Mouse (Mus musculus) forebrain, embryonic 14.5 days (tissue): Measurements from ENCODE around the gene E2f6. TPM values are rescaled to one million over a fixed set of nuclear protein-coding genes. Genes with fewer than 3 reads are reported as not detected.

Experiments
- ATAC-seq: fragments of 200-750 bp; cut with Nextera tagmentation; 2 replicates; pipeline ENCODE4 v1.8.0; 2017; ENCODE audit warnings: mild to moderate bottlenecking, moderate library complexity
- DNase-seq: peaks from one replicate; pipeline ENCODE4 v3.0.0-alpha.2; 2015; ENCODE audit warnings: low spot score
- H3K27ac ChIP-seq: fragments of 300-500 bp; sonication (generic); 2 replicates; pipeline ENCODE4 v1.5.1; 2014; ENCODE audit warnings: low read depth, mild to moderate bottlenecking, control low read depth, low read length, moderate library complexity
- H3K27me3 ChIP-seq: fragments of 300-500 bp; sonication (generic); replicated peaks from 2 replicates; pipeline ENCODE4 v1.6.1; 2014; ENCODE audit warnings: low read length, control low read depth, mixed read lengths; ENCODE audit not compliant: control insufficient read depth, insufficient read depth
- H3K36me3 ChIP-seq: fragments of 300-500 bp; sonication (generic); 2 replicates; pipeline ENCODE4 v1.6.1; 2014; ENCODE audit warnings: low read length, control low read depth; ENCODE audit not compliant: control insufficient read depth, insufficient read depth
- H3K4me1 ChIP-seq: fragments of 300-500 bp; sonication (generic); 2 replicates; pipeline ENCODE4 v1.6.1; 2014; ENCODE audit warnings: antibody characterized with exemption, low read length, control low read depth; ENCODE audit not compliant: control insufficient read depth, insufficient read depth
- H3K4me2 ChIP-seq: fragments of 300-500 bp; sonication (generic); 2 replicates; pipeline ENCODE4 v1.6.1; 2014; ENCODE audit warnings: mild to moderate bottlenecking, control low read depth, low read length
- H3K4me3 ChIP-seq: fragments of 300-500 bp; sonication (generic); 2 replicates; pipeline ENCODE4 v1.5.1; 2014; ENCODE audit warnings: low read depth, low read length, control low read depth
- H3K9ac ChIP-seq: fragments of 300-500 bp; sonication (generic); 2 replicates; pipeline ENCODE4 v1.6.1; 2014; ENCODE audit warnings: mild to moderate bottlenecking, low read length, control low read depth, moderate library complexity
- H3K9me3 ChIP-seq: fragments of 300-500 bp; sonication (generic); replicated peaks from 2 replicates; pipeline ENCODE4 v1.6.1; 2016; ENCODE audit warnings: low read length, control low read depth, mixed read lengths; ENCODE audit not compliant: control insufficient read depth
- WGBS: fragments of 180-500 bp; shearing (Covaris S2); extraction: QIAGEN DNeasy Blood & Tissue Kit; methylation state at CpG from one replicate; pipeline ENCODE4 v1.1.7; 2014; 5-methylcytosine and 5-hydroxymethylcytosine counted together
- microRNA-seq: library from miRNA; unstranded; fragments of <30 nt; microRNA quantifications from one replicate; pipeline ENCODE4, GENCODE M21; 2016
- polyA plus RNA-seq: library from polyadenylated mRNA; unstranded; fragments of >200 nt; fragmentation: Nextera tagmentation; extraction: Ambion mirVana; gene quantifications from 2 replicates; pipeline ENCODE4 v1.2.1, GENCODE M21; 2014

Gene E2f6
- polyA plus RNA-seq, 1 experiment from 2014 or later = 36.4 TPM

DNA sequence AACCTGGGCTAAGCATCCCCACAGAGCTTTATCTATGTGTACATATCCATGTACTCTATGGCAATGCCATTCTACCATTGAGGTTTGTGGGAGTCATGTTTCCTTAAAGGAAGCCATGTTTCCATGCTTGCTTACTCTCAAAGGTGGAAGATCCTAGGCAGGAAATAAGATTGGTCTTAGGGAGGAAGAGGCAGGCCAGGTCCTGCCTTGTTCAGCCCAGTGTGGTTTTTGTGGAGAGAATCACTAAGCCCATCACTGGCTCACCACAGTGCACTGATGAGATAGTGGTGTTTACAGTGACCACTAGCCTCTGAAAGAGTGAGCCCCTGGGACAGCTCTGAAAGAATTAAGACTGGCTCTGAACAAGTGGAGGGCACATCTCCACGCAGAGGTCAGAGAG, 68.6 kb downstream of the E2f6 start:
- Histone ChIP-seq H3K4me3 (no peak overlapping the region), H3K27ac (no peak overlapping the region), H3K4me1 (no peaks in the 10 kb centered on the region), H3K27me3 (no peaks in the 10 kb centered on the region), H3K36me3 (no peaks in the 10 kb centered on the region), H3K9me3 (no peaks in the 10 kb centered on the region), H3K9ac (no peak overlapping the region), H3K4me2 (no peak overlapping the region)
- ATAC-seq (no peak), DNase-seq (no peak)
- 95% methylated on average over 1 of the region's 1 CpGs for WGBS

DNA sequence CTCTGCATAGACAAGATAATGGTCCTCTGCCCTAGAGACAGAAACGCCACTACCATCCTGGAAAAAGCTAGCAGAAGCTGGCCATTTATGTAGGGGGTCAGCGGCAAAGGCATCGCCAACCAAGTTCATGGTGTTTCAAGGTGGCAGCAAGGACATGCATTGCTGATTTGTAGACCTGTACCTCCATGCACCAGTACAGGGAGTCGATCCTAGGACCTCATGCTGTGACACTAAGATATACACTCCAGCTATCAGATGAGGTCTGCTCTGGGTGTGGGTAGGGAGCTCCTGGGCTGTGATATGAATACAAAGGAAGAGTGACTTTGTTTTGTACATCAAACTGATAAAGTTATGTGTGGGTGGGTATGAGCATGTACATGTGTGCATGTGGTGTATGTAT, 69.3 kb downstream of the E2f6 start:
- ATAC-seq (no peak), DNase-seq (no peak)
- H3K36me3 ChIP-seq = no peaks in the 10 kb centered on the region
- H3K4me3 ChIP-seq = no peak overlapping the region
- H3K4me1 ChIP-seq = no peaks in the 10 kb centered on the region
- no peak overlapping the region for H3K4me2 ChIP-seq
- H3K27ac ChIP-seq = no peak overlapping the region
- H3K9me3 ChIP-seq = no peaks in the 10 kb centered on the region
- no peaks in the 10 kb centered on the region for H3K27me3 ChIP-seq
- 84% methylated on average over 4 of the region's 4 CpGs for WGBS
- no peak overlapping the region for H3K9ac ChIP-seq

DNA sequence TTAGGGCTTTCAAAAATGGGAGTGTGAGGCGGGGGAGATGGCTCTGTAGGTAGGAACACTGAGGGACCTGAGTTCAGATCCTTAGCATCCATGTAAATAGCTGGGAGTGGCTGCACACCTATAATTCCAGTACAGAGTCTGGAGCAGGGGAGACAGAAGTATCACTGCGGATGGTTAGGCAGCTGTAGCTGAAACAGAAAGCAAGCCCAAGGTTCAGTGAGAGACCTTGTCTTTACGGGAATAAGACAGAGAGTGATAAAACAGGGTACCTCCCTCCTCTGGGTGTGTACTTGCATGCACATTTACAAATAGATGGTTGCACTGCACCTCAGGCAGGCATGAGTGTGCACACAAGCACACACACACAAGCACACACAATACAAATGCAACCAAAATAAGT, 71.7 kb downstream of the E2f6 start:
- WGBS = 88% methylated on average over 3 of the region's 3 CpGs
- H3K27ac ChIP-seq = no peak overlapping the region
- ATAC-seq (no peak), DNase-seq (no peak)
- H3K36me3 ChIP-seq = no peaks in the 10 kb centered on the region
- H3K4me3 ChIP-seq = no peak overlapping the region
- H3K9ac ChIP-seq = no peak overlapping the region
- H3K4me2 ChIP-seq = no peak overlapping the region
- H3K4me1 ChIP-seq = no peaks in the 10 kb centered on the region
- H3K9me3 ChIP-seq = no peaks in the 10 kb centered on the region
- no peaks in the 10 kb centered on the region for H3K27me3 ChIP-seq

DNA sequence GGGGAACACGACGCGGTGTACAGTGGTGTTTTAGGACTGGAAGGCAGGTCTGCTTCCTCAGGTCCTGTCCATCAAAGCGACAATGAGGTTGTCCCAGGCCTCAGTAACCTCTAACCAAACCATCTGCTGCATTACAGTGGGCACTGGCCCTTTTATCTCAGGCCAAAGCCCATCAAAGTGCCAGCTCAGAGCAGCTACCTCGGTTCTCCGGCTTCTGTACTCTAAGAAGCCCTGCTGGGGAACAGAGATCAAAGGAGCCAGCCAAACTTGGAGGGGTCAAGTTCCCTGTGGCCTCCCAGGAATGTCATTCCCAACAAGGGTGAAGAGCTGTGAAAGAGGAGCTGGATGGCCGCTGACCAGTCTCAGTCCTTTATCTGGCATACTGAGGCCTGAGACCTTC, 72.3 kb downstream of the E2f6 start:
- no peak overlapping the region for H3K4me3 ChIP-seq
- no peak overlapping the region for H3K27ac ChIP-seq
- WGBS = 71% methylated on average over 7 of the region's 7 CpGs
- no peaks in the 10 kb centered on the region for H3K27me3 ChIP-seq
- no peaks in the 10 kb centered on the region for H3K9me3 ChIP-seq
- no peaks in the 10 kb centered on the region for H3K4me1 ChIP-seq
- H3K36me3 ChIP-seq = no peaks in the 10 kb centered on the region
- no peak overlapping the region for H3K9ac ChIP-seq
- ATAC-seq (no peak), DNase-seq (no peak)
- no peak overlapping the region for H3K4me2 ChIP-seq

DNA sequence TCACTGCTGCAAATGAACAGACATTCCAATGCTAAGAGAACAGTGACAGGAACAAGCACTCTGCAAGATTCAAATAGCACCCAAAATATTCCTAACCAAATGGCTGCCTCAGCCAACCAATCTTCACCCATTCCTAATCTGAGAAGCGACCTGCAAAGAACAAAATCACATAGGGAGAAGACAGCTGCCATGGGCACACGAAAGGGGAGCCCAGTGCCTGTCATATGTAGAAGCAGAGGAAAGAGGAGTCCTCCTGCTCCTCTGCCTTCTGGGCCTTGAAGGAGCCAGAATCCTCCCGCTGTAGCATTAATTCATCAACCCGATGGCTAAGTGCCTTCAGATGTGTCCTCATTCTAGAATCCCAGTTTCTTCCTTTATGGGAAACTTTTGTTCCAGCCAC, 73.8 kb downstream of the E2f6 start:
- 94% methylated on average over 4 of the region's 4 CpGs for WGBS
- ATAC-seq = no peak
- Histone ChIP-seq H3K4me1 (no peaks in the 10 kb centered on the region), H3K36me3 (no peaks in the 10 kb centered on the region), H3K9me3 (no peaks in the 10 kb centered on the region), H3K27me3 (no peaks in the 10 kb centered on the region), H3K4me2 (no peak overlapping the region), H3K9ac (no peak overlapping the region), H3K27ac (no peak overlapping the region), H3K4me3 (no peak overlapping the region)
- no peak for DNase-seq

DNA sequence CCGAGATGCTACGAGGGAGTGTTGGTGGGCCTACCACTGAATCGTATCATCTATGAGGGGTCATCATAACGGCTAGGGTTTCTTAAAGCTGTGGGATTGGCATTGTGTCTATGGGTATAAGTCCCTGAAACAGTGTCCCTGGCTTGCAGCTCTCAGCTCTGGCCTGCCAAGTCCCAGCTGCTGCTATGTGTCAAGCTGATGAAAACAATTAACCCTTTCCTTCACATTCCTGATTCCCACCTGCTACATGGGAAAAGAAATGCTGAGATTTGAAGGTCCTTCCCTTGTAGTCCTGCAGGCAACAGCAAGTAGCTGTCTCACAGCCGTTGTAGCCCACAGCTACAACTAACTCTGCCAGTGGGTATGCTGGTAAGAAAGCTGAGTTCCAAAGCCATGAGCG, 75.6 kb downstream of the E2f6 start:
- no peak overlapping the region for H3K9ac ChIP-seq
- no peaks in the 10 kb centered on the region for H3K27me3 ChIP-seq
- H3K27ac ChIP-seq = no peak overlapping the region
- no peak for ATAC-seq
- no peak overlapping the region for H3K4me3 ChIP-seq
- H3K36me3 ChIP-seq = no peaks in the 10 kb centered on the region
- no peaks in the 10 kb centered on the region for H3K4me1 ChIP-seq
- no peaks in the 10 kb centered on the region for H3K9me3 ChIP-seq
- 91% methylated on average over 6 of the region's 6 CpGs for WGBS
- no peak for DNase-seq
- H3K4me2 ChIP-seq = no peak overlapping the region

Small RNA genes lying within 50 kb of the gene (microRNA-seq; reads per million reads assigned to microRNA genes)
- gene Gm44305 = not detected

Other genes with a start within 250 kb of the E2f6 start
- gene Lpin1, start 200.0 kb upstream of the E2f6 start, polyA plus RNA-seq = 11.6 and 15.1 TPM in 2 replicates
- 0.77 and 1.0 TPM in 2 replicates for gene Ntsr2, start 157.6 kb upstream of the E2f6 start, polyA plus RNA-seq
- gene Greb1, start 10.1 kb upstream of the E2f6 start, polyA plus RNA-seq = 0.17 and 0.46 TPM in 2 replicates
- gene Rock2, start 83.9 kb downstream of the E2f6 start, polyA plus RNA-seq = 12.1 and 13.8 TPM in 2 replicates
- 0.94 and 2.1 TPM in 2 replicates for gene Pqlc3, start 189.4 kb downstream of the E2f6 start, polyA plus RNA-seq
- gene 2410004P03Rik, start 200.8 kb downstream of the E2f6 start, polyA plus RNA-seq = 2.8 and 4.9 TPM in 2 replicates